Mouse (Mus musculus): ENCODE data around the gene Mettl27.
"Not testable (repeated sequence)": the region's sequence is repeated elsewhere in the genome, so short reads cannot be mapped to it uniquely, and the experiment has no call there.

The Mettl27 gene

DNA sequence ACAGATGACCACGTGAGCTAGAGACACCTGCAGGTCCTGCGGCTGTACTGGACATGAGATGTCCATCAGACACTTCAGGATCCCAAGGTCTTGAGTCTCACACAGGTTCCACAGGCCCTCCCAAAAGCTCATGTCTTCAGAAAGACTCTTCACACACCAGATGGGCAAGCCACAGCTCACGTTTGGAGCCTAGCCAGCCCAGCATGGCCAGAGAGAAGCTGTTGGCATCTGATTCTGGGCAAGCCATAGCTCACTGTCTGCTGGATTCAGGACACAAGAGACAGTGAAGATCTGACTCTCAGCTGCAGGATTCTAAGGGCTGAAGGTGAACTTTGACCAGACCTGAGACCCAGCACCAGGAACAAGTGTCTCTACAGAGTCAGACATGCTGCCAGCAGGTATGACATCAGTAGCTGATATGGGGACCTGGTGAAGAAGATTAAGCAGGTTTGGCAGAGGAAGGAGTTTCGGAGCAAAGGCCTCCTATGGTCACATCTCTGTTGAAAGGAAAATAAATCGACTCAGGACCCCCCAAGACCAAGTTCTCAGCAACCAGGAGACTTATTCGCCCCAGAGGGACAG, 12.0 kb upstream of the Mettl27 start:
- no peak for DNase-seq (ENCODE audit: low read depth, low spot score)

DNA sequence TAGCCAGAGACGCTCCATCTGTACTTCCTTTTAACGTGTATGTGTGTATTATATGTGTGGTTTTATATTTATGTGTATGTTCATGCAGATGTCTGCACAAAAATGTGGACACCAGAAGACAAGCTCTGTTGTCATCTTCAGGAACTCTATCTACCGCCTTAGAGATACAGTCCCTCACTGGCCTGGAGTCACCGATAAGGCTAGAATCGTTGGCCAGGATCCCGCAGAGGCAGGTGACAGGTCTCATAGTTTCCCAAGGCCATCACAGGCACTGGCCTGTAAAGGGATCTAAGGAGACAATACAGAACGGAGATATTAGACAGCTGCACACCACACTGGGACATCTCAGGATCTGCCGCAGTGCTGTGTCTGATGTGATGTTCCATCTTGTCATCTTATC, 11.1 kb upstream of the Mettl27 start:
- no peak for DNase-seq (ENCODE audit: low read depth, low spot score)

GRCm38 (mm10) chr5:134923141-134923540, 9.0 kb upstream of the Mettl27 start:
- DNase-seq (ENCODE audit: low read depth, low spot score) = no peak

- DNase-seq (ENCODE audit: low read depth, low spot score) = no peak
Measured at GRCm38 (mm10) chr5:134926726-134927125, 5.4 kb upstream of the Mettl27 start.

GRCm38 (mm10) chr5:134929988-134930387, 2.2 kb upstream of the Mettl27 start:
- DNase-seq (ENCODE audit: low read depth, low spot score) = no peak

DNA sequence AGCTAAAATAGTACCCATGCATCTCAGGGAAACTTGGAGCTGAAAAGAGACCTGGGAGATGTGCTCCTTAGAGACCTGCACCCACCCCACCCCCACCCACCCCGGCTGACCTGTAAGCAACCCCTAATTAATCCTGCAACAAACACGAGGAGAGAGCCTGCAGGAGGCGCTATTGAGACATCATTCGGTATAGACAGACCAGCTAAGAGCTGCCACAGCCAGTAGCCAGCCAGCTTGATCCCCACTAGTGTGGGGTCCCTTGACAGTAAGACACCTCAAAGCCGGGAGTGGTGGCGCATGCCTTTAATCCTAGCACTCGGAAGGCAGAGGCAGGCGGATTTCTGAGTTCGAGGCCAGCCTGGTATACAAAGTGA, 722 bp downstream of the Mettl27 start:
- peak; percentile 81 for DNase-seq (ENCODE audit: low read depth, low spot score)

DNA sequence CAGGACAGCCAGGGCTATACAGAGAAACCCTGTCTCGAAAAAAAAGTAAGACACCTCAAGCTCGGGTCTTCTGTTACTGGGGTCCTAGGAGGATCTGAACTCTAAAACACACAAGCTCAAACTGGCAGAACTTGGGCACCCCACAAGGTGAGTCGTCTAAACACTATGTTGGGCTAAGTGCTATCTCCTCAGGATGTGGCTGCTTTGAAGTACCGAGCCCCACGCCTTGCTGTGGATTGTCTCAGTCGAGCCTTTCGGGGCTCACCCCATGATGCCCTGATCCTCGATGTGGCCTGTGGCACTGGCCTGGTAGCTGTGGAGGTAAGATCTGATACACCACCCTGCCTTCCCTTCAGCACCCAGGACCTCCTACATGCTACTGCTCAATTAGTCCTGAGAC, 1.1 kb downstream of the Mettl27 start:
- DNase-seq (ENCODE audit: low read depth, low spot score) = no peak

GRCm38 (mm10) chr5:134933686-134934085, 1.5 kb downstream of the Mettl27 start:
- DNase-seq (ENCODE audit: low read depth, low spot score) = not testable (repeated sequence)

GRCm38 (mm10) chr5:134934666-134935065, 2.5 kb downstream of the Mettl27 start:
- no peak for DNase-seq (ENCODE audit: low read depth, low spot score)

GRCm38 (mm10) chr5:134936051-134936450, 3.9 kb downstream of the Mettl27 start:
- no peak for DNase-seq (ENCODE audit: low read depth, low spot score)

- DNase-seq (ENCODE audit: low read depth, low spot score) = no peak
Measured at GRCm38 (mm10) chr5:134936626-134937185, 4.5 kb downstream of the Mettl27 start.

GRCm38 (mm10) chr5:134939069-134939468, 6.9 kb downstream of the Mettl27 start:
- DNase-seq (ENCODE audit: low read depth, low spot score) = no peak

- not testable (repeated sequence) for DNase-seq (ENCODE audit: low read depth, low spot score)
Measured at GRCm38 (mm10) chr5:134939554-134939953, 7.4 kb downstream of the Mettl27 start.

- DNase-seq (ENCODE audit: low read depth, low spot score) = peak; percentile 89
Measured at GRCm38 (mm10) chr5:134941472-134942209, 9.5 kb downstream of the Mettl27 start.

GRCm38 (mm10) chr5:134942740-134943139, 10.6 kb downstream of the Mettl27 start:
- DNase-seq (ENCODE audit: low read depth, low spot score) = no peak

DNA sequence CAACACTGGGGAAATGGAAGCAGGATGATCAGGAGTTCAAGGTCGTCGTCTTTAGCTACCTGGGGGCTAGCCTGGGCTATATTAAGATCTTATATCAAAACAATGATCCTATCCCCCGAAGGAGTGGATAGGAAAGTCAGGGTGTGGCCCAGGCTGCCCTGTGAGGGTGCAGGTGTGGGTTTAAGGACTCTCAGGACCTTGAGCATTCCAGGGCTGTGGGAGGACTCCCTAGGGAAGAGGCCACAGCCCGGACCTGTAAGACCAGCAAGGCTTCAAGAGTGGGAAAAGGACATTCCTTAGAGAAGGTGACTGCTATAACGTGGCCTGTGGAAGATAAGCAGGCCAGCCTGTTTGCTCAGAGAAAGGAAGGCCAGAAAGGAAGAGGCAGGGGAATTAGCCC, 12.0 kb downstream of the Mettl27 start:
- no peak for DNase-seq (ENCODE audit: low read depth, low spot score)

DNA sequence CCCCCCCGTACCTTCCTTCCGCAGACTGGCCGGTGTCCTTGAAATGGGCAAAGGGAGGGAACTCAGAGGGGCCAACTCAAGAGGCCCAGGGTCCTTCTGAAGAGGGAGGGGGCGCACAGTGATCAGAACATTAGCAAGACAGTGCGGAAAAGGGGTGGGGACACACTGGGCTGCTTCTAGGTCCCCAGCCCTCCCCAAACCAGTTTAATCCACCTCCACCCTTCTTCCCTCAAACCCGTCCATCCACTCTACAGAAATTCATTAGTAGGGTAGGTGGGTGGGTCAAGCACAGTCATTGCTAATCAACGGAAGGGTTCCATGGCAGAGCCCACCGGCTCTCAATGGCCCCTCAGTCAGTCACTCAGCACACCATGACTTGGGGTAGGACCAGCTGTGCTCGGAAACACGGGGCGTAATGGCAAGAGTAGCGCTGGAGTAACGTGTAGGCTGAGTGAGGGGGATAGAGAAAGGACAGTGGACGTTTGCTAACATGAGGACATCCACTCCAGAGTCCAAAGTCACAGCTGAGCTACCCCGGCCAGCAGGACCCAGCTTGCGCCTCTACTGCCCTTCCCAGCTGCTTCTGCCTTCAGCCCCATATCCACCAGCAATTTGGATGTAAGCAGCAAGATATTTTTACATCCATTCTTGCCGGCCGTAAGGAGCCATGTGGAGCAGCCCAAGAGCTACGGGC, 13.2 kb downstream of the Mettl27 start:
- no peak for DNase-seq (ENCODE audit: low read depth, low spot score)

DNA sequence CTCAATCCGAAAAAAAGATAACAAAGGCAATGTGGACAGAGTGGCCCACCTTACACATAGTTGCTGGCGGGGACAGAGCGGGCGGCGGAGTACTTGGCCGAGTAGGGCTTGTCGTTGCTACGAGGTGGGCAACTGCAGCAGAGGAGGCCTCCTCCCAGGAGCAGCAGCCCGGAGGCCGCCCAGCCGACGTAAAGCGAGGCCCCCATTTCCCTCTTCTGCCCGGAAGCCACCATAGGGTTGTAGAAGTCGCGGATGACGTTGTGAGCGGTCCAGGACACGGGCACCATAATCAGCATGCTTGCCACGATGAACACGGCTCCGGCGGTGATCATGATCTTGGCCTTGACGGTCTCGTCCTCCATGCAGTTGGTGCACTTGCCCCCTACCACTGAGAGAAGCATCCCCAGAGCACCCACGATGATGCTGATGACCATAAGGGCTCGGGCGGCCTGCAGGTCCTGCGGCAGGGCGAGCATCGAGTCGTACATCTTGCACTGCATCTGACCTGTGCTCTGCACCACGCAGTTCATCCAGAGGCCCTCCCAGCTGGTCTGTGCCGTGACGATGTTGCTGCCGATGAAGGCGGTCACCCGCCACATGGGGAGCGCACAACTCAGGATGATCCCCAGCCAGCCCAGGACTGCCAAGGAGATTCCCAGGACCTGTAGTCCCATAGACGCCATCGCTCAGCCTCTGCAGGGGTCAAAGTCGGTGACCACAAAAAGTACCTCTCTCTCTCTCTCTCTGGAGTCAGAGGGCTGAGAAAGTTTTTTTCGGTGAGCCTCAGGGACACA, 14.1 kb downstream of the Mettl27 start:
- no peak for DNase-seq (ENCODE audit: low read depth, low spot score)

DNA sequence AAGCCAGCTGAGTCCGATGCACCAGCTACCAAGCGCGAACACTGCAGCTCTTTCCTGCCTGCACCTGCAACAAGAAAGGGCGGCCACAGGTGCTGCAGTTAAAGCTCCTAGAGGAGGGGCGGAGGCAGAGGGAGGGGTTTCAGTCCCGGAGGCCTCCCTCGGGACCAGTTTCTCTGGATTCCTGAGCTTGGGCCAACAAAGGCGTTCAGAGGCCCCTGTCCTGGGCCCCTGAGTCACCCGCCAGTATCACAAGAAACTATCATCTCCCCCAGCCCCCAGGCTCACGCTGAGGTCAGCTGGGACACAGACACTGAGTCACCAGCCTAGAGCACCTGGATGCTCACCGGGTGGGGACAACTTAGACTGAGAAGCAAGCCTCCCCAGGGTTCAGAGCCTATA, 14.7 kb downstream of the Mettl27 start, which contains the start of gene Cldn4:
TSS of gene Cldn4 (minus strand) at position 78 of the 399 bp plus-strand sequence.
- DNase-seq (ENCODE audit: low read depth, low spot score) = peak; percentile 56

DNA sequence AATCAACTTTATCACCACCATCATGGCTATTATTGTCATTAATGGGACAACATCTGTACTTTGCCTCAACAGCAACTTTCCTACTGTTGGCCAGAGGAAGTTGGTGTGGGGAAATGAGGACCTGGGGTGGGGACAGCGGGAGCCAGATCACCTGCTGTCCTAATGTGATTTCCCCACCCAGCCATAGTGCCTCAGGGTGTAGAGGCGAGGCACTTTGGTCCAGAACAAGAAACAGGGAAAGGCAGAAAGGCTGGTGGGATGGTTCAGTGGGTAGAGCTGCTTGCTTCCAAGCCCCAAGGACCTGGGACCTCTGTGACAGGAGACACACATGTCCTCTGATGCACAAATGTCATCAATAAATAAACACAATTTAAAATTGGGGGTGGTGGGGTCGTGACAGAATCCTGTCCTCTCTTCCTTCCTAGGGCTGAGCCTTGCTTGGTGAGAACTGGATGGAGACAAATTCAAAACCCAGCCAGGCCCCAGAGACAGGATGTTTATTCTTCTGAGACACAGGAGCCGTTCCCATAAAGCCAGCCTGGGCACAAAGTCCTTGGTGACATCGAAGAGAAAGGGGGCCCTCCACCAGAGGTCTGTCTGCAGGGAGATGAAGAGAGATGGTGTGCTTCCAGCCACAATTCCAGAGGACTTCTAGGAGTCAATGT, 15.4 kb downstream of the Mettl27 start:
- DNase-seq (ENCODE audit: low read depth, low spot score) = no peak

- no peak for DNase-seq (ENCODE audit: low read depth, low spot score)
Measured at GRCm38 (mm10) chr5:134948085-134948439, 15.9 kb downstream of the Mettl27 start.

Measured in WW6 (cell line).